Mouse (Mus musculus) lung, postnatal 10 days (tissue): ENCODE results near the gene Gm27027.

Experiments
- DNase-seq: peaks from one replicate; pipeline ENCODE4 v3.0.0; 2021

The Gm27027 gene

GRCm38 (mm10) chr2:93927701-93928437 lies 68.3 kb downstream of the Gm27027 start:
- no peak for DNase-seq

GRCm38 (mm10) chr2:93926141-93926540 lies 70.0 kb downstream of the Gm27027 start:
- no peak for DNase-seq

GRCm38 (mm10) chr2:93919093-93919492 lies 77.1 kb downstream of the Gm27027 start:
- DNase-seq: no peak

GRCm38 (mm10) chr2:93913552-93913951 lies 82.6 kb downstream of the Gm27027 start:
- no peak for DNase-seq

- DNase-seq: peak; percentile 73
Measured at GRCm38 (mm10) chr2:93911942-93912341, 84.2 kb downstream of the Gm27027 start.

- DNase-seq: peak; percentile 63
Measured at GRCm38 (mm10) chr2:93909716-93910115, 86.4 kb downstream of the Gm27027 start.

GRCm38 (mm10) chr2:93907519-93908294 lies 88.4 kb downstream of the Gm27027 start:
- DNase-seq: no peak
